Mouse (Mus musculus): Measurements from ENCODE around the gene Gpc6.

Gpc6 gene

GRCm38 (mm10) chr14:117894869-117895538, 969.9 kb downstream of the Gpc6 start:
- no peak for DNase-seq

GRCm38 (mm10) chr14:117895539-117895912, 970.4 kb downstream of the Gpc6 start:
- DNase-seq, result peak; percentile 16

GRCm38 (mm10) chr14:117904300-117904699, 979.2 kb downstream of the Gpc6 start:
- DNase-seq, result no peak

- DNase-seq, result no peak
These were observed 980.6 kb downstream of the Gpc6 start for GRCm38 (mm10) chr14:117905701-117906100.

- DNase-seq, result no peak
These were observed 981.2 kb downstream of the Gpc6 start for GRCm38 (mm10) chr14:117906361-117906760.

- DNase-seq, result peak; percentile 24
These were observed 983.3 kb downstream of the Gpc6 start for GRCm38 (mm10) chr14:117908231-117908920.

GRCm38 (mm10) chr14:117909046-117909445, 983.9 kb downstream of the Gpc6 start:
- no peak for DNase-seq

GRCm38 (mm10) chr14:117910323-117910722, 985.2 kb downstream of the Gpc6 start:
- no peak for DNase-seq

- DNase-seq, result no peak
These were observed 987.6 kb downstream of the Gpc6 start for GRCm38 (mm10) chr14:117912624-117913270.

GRCm38 (mm10) chr14:117916577-117916976, 991.5 kb downstream of the Gpc6 start:
- DNase-seq, result no peak

- DNase-seq, result no peak
These were observed 993.6 kb downstream of the Gpc6 start for GRCm38 (mm10) chr14:117918724-117919123.

GRCm38 (mm10) chr14:117919612-117920011, 994.5 kb downstream of the Gpc6 start:
- no peak for DNase-seq

- DNase-seq, result peak; percentile 41
These were observed 996.4 kb downstream of the Gpc6 start for GRCm38 (mm10) chr14:117921393-117922014.

- DNase-seq, result no peak
These were observed 998.6 kb downstream of the Gpc6 start for GRCm38 (mm10) chr14:117923667-117924066.

- DNase-seq, result peak; percentile 44
These were observed 1005.2 kb downstream of the Gpc6 start for GRCm38 (mm10) chr14:117930105-117930847.

- DNase-seq, result peak; percentile 32
These were observed 1006.0 kb downstream of the Gpc6 start for GRCm38 (mm10) chr14:117930848-117931816.

GRCm38 (mm10) chr14:117932163-117932851, 1007.2 kb downstream of the Gpc6 start:
- DNase-seq, result no peak

GRCm38 (mm10) chr14:117938554-117938953, 1013.4 kb downstream of the Gpc6 start:
- DNase-seq, result peak; percentile 60

GRCm38 (mm10) chr14:117939471-117939870, 1014.4 kb downstream of the Gpc6 start:
- no peak for DNase-seq

- no peak for DNase-seq
These were observed 1020.9 kb downstream of the Gpc6 start for GRCm38 (mm10) chr14:117945920-117946503.
